Mouse (Mus musculus) T-helper 2 cell (primary cell): ENCODE data around the gene Lcmt2.

Source experiments
- in situ Hi-C: fragments of 300-600 bp; cut with MboI, MseI; formaldehyde crosslinking; loops from one replicate; pipeline ENCODE4 v1.15.1; 2025; ENCODE audit warnings: high pct_unique_total_duplicates

The Lcmt2 gene

GRCm38 (mm10) chr2:121119260-121119659, 21.2 kb downstream of the Lcmt2 start:
- in situ Hi-C loops: no loop called here

- in situ Hi-C loops: no loop called here
Measured at GRCm38 (mm10) chr2:121115418-121115817, 25.0 kb downstream of the Lcmt2 start.

DNA sequence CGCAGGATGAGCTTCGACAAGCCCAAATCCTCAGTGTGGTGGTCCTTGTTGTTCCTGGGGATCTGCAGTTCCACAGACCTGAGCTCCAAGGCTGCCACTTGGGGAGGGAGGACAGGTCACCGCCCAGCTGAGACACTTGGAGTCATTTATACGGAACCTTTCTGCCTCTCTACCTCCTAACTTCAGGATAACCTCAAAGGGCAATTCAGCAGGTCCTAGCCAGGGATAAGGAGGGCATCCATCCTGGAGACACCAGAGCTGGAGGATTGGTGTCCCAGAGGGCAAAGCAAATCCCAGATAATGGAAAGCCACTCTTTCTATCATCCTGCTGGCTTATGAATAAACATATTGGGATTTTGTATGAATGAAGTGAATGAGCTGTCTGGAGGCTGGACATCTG, 30.8 kb downstream of the Lcmt2 start, which contains the start of gene Tgm7:
TSS of gene Tgm7 (minus strand) at position 101 of the 400 bp plus-strand sequence.
- in situ Hi-C loops: no loop called here

DNA sequence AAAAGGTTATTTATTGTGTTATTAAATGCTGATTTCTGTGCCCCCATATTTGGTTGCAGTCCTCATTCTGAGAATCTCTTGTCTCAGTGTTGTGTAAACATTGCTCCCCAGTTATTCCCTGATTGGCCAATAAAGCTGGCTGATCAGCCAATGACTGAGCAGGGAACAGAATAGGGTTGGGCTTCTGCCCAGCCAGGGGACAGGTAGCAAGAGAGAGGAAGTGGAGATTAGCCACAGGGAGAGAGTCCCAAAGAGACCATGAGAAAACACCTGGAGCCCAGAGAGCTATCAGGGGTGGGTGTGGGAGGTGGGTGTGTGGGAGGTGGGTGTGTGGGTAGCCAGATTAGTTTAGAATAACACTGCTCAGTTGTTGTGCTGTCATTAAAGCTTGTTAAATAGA, 34.5 kb downstream of the Lcmt2 start:
- in situ Hi-C loops: no loop called here

DNA sequence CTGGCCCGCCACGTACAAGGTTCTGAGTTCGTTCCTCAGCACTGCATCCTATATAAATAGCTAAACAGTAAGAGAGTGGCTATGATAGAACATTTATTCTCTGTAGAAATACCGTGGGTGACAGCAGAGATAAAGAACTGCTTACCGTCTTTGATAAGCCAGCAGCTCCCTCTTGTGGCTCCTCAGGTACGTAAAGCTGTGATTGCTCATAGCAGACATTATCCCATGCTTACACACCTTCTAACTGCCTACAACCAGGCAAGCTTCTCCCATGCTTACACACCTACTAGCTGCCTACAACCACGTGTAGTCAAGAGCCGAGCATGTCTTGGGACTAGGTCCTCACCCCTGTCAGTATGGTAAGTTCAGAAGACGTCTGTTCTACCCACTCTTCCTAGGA, 38.4 kb downstream of the Lcmt2 start:
- in situ Hi-C loops: loop anchor here (5.0 kb wide), 1 partner anchor 405 kb away; no protein-coding TSS in a partner anchor

DNA sequence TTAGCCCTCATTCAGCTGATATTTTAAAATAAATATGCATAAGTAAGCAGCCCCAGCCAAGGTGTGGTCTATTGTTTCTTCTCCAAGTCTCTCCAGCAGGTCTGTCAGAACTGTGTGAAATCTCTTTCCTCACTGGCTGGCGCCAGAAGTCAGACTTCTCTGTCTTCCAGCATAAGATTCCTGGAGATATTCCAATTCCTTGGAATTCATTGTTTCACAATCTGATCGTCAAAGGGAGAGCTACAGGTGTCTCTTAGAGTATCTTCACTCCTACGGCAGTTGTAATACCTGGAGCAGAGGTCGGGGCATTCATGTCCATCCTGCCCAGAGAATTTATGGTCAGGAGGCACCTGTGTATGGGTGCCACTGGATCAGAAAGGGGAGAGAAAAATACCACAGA, 50.7 kb downstream of the Lcmt2 start:
- in situ Hi-C loops: loop anchor here (5.0 kb wide), 1 partner anchor 42 kb away; no protein-coding TSS in a partner anchor

DNA sequence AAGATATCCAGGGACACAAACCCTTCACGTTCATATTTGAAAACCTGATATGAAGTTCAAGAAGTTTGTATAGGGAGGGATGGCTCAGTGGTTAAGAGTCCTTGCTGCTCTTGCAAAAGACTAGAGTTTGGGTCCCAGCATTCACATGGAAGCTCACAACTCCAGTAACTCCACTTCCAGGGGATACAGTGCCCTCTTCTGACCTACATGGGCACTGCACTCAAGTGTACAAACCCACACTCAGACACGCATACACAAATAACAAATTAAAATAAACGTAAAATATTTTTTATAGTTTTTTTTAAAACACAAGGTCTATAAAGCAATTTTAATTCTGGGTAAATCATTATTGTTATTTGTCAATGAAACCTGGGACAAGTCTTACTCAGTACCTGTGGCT, 51.9 kb downstream of the Lcmt2 start:
- in situ Hi-C loops: no loop called here

DNA sequence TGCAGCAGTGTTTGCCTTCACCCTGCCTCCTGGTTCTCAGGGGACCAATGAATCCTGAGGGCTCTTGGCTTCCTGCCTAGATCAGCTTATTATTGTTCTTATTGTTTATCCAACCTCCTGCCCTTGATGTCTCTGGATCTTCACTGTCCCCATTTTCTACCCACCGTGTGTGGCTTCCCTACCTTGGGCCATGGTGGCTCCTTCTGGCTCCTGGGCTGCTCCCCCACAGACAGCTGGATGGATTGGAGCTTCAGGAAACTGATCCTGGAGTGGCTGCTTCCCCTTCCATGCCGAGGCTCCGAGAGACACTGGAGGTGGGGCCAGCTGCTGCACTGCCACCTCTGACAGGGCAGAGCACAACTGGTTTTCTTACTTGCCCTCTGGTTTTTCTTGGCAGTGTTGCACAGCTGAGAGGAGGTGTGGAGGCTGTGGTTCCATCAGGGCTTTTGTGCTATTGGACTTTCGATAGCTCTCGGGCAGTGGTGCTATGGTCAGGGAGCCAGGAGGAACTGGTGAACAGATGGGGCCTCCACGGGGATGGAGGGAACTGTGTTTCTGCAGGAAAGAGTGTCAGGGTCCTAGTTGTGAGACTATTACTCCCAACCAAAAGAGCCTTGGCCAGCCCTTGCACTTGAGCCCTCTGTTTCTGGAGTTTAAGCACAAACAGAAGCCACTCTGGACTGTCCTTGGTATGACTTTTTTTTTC, 54.8 kb downstream of the Lcmt2 start, which contains the start of gene Tgm5:
TSS of gene Tgm5 (minus strand) at position 362 of the 706 bp plus-strand sequence.
- in situ Hi-C loops: no loop called here

GRCm38 (mm10) chr2:121082626-121083025, 57.8 kb downstream of the Lcmt2 start:
- in situ Hi-C loops: no loop called here
